Mouse (Mus musculus) liver, embryonic 14.5 days (tissue): Measurements from ENCODE around the gene Clcn3. TPM values are rescaled to one million over a fixed set of nuclear protein-coding genes. Genes with fewer than 3 reads are reported as not detected.

ENCODE experiments used
- ATAC-seq: fragments of 200-750 bp; cut with Nextera tagmentation; 2 replicates; pipeline ENCODE4 v1.8.0; 2017; ENCODE audit warnings: moderate number of reproducible peaks, mild to moderate bottlenecking, moderate library complexity; ENCODE audit not compliant: insufficient read depth
- DNase-seq, 3 experiments: peaks; one replicate each; pipeline ENCODE4 v3.0.0-alpha.2; 2012 to 2013; ENCODE audit warnings: low read depth in 3 of 3, low spot score in 3 of 3
- H3K27ac ChIP-seq: fragments of 300-500 bp; sonication (generic); 2 replicates; pipeline ENCODE4 v1.5.1; 2014; ENCODE audit warnings: moderate library complexity, mild to moderate bottlenecking, control low read depth, inconsistent platforms
- H3K27me3 ChIP-seq: fragments of 300-500 bp; sonication (generic); 2 replicates; pipeline ENCODE4 v1.6.1; 2014; ENCODE audit warnings: mild to moderate bottlenecking, low read length, moderate library complexity; ENCODE audit not compliant: control insufficient read depth, insufficient read depth
- H3K36me3 ChIP-seq: fragments of 300-500 bp; sonication (generic); replicated peaks from 2 replicates; pipeline ENCODE4 v1.6.1; 2014; ENCODE audit warnings: low read depth; ENCODE audit not compliant: control insufficient read depth, insufficient read depth
- H3K4me1 ChIP-seq, 2 experiments: fragments of 200-500 bp in 1 of 2; fragments of 300-500 bp in 1 of 2; sonication (generic) in 1 of 2; replicated peaks; 2 replicates each; pipeline ENCODE4 v1.6.1; 2012 to 2014; ENCODE audit warnings: antibody characterized with exemption in 1 of 2, inconsistent platforms in 1 of 2, low read length in 1 of 2; ENCODE audit not compliant: control insufficient read depth in 2 of 2, insufficient read depth in 2 of 2
- H3K4me2 ChIP-seq: fragments of 300-500 bp; sonication (generic); 2 replicates; pipeline ENCODE4 v1.6.1; 2014; ENCODE audit warnings: low read depth, mild to moderate bottlenecking, control low read depth, moderate library complexity
- H3K4me3 ChIP-seq, 2 experiments: fragments of 200-500 bp in 1 of 2; fragments of 300-500 bp in 1 of 2; sonication (generic) in 1 of 2; 2 replicates each; pipeline ENCODE4 v1.5.1; 2012 to 2014; ENCODE audit warnings: low read depth in 2 of 2, low read length in 2 of 2, mild to moderate bottlenecking in 2 of 2, control low read depth in 1 of 2, inconsistent platforms in 1 of 2, moderate library complexity in 1 of 2; ENCODE audit not compliant: insufficient read depth in 1 of 2
- H3K9ac ChIP-seq: fragments of 300-500 bp; sonication (generic); replicated peaks from 2 replicates; pipeline ENCODE4 v1.6.1; 2014; ENCODE audit warnings: mild to moderate bottlenecking, control low read depth, moderate library complexity
- H3K9me3 ChIP-seq: fragments of 300-500 bp; sonication (generic); 2 replicates; pipeline ENCODE4 v1.6.1; 2016; ENCODE audit warnings: low read length, mixed read lengths; ENCODE audit not compliant: control insufficient read depth
- CTCF ChIP-seq: IDR thresholded peaks from 2 replicates; pipeline ENCODE4 v1.5.1; 2016; ENCODE audit warnings: antibody characterized with exemption, low read depth, control low read depth
- EP300 ChIP-seq: IDR thresholded peaks from 2 replicates; pipeline ENCODE4 v1.6.1; 2016; ENCODE audit warnings: antibody characterized with exemption, low read depth
- WGBS: fragments of 180-500 bp; shearing (Covaris S2); extraction: QIAGEN DNeasy Blood & Tissue Kit; methylation state at CpG from one replicate; pipeline ENCODE4 v1.1.7; 2014; ENCODE audit not compliant: insufficient replicate concordance; 5-methylcytosine and 5-hydroxymethylcytosine counted together
- polyA plus RNA-seq, 2 experiments: library from polyadenylated mRNA; depleted of rRNA in 1 of 2; stranded (reverse) in 1 of 2; unstranded in 1 of 2; fragments of >200 nt; fragmentation: Nextera tagmentation in 1 of 2; extraction: Ambion mirVana in 1 of 2; gene quantifications; 2 replicates each; pipeline versions ENCODE4 v1.2.1 to v1.2.3; 2012 to 2014

Clcn3 gene
- polyA plus RNA-seq, 2 experiments = 28.1 to 34.6 TPM

DNA sequence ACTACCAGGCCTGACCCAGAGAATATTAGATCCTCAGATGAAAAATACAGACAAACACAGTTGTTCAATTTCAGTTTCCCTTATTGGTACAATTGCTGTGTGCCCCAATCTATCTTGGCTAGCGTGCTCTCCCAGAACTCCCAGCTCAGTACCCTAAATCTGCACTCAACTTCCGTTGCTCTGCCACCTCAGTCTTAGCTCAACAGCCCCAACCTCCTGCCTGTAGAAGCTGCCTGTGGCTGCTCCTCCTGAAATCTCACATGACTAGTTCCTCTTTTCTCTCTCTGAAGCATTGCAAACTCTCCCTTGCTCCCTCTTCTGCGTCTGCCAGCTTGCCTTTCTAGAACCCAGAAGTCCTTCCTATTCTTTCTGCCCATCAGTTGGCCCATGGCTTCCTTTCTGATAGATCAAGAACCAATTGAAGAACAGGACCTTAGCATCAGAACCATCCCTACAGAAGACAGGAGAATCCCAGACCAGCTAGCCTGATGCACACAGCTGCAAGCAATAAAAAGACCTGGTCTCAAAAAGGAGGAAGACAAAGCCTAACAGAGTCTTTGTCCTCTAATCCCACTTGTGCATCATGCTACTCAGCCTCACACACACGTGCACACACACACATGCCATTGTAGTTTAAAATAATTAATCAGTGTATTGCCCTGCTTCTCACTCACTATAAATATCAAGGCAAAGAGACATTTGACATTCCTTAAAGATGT is 99.5 kb downstream of the Clcn3 start:
- Histone ChIP-seq H3K27ac (no peak overlapping the region), H3K27me3 (no peaks in the 10 kb centered on the region), H3K4me2 (no peak overlapping the region), H3K4me1 (peaks cover 0 to under 1% of the 10 kb centered on the region in 2 experiments; a peak in 2 of 4 replicates), H3K4me3 (no peak overlapping the region), H3K36me3 (no peaks in the 10 kb centered on the region), H3K9ac (no peak overlapping the region), H3K9me3 (no peaks in the 10 kb centered on the region)
- WGBS = 18% methylated on average over 4 of the region's 4 CpGs
- no peak for DNase-seq
- TF ChIP-seq EP300 = no peak
- no peak for TF ChIP-seq CTCF
- ATAC-seq = no peak

DNA sequence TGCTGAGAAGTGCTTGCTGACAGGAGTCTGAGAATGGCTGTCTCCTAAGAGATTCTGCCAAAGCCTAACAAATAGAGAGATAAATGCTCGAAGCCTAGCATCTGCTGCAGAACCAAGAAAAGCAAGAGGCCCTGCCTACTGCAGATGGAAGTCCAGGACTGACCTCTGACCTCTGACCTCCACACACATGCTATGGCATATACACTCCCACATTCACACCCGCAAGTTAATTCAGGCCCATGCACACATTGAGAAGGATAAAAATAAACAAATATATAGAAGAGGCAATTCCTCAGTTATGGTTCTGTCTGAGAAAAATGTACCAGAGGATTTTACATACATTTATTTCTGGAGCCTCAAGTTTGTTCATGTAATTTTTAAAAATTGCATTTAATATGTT is 104.5 kb downstream of the Clcn3 start:
- Histone ChIP-seq H3K4me3 (no peak overlapping the region), H3K27me3 (no peaks in the 10 kb centered on the region), H3K27ac (no peak overlapping the region), H3K36me3 (no peaks in the 10 kb centered on the region), H3K9me3 (no peaks in the 10 kb centered on the region), H3K9ac (no peak overlapping the region), H3K4me2 (no peak overlapping the region), H3K4me1 (peaks cover 0 to 4% of the 10 kb centered on the region in 2 experiments; a peak in 3 of 4 replicates)
- ATAC-seq = no peak
- TF ChIP-seq EP300 (no peak), CTCF (no peak)
- no peak for DNase-seq
- WGBS = 58% methylated on average over 2 of the region's 2 CpGs

DNA sequence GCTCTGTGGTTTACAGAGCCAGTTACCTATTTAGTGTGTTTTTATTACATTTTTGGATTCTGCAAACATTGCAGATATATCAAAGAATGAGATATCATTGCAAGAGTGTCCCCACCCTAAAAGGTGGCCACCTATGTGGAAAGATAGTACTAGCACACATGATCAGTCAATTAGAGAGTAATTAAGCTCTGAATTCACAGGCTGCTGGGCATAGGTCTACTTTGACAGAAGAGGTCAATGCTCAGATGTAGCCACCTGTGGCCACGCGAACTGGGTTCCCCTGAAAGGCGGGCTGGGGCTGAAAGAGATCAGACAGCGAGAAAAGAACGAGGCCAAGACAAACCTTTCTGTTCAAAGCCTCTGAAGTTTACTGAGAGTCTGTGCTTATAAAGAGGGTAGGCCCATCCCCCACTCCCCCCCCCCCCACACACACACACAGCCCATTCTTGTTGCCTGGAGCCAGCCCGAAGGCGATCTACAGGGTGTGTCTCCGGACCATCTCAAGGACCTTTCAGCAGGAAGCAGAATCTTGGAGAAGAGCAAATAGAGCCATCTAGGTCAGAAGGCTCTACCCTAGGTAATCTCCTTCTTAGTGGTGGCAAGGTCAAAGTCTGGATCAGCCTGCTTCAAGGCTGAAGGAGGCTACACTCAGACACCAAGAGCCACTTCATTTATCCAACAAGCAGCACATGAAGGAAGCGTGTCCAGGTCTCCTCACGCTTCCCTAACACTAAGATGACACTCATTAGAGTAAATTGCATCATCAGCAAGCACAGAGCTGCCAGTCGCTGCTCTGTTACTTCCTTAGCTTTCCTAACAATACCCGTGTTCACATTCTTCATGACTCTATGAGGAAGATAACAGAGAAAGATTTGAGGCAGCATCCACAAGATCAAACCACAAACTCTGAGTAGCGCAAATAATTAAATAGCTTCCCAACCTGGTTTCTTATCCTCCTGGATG is 112.6 kb downstream of the Clcn3 start:
- no peak for TF ChIP-seq CTCF
- TF ChIP-seq EP300 = no peak
- ATAC-seq (no peak), DNase-seq (no peak)
- no peaks in the 10 kb centered on the region for H3K27me3 ChIP-seq
- no peaks in the 10 kb centered on the region for H3K36me3 ChIP-seq
- no peaks in the 10 kb centered on the region for H3K4me1 ChIP-seq
- H3K4me2 ChIP-seq = no peak overlapping the region
- 73% methylated on average over 13 of the region's 13 CpGs for WGBS
- no peaks in the 10 kb centered on the region for H3K9me3 ChIP-seq
- no peak overlapping the region for H3K27ac ChIP-seq
- no peak overlapping the region for H3K9ac ChIP-seq
- no peak overlapping the region for H3K4me3 ChIP-seq

DNA sequence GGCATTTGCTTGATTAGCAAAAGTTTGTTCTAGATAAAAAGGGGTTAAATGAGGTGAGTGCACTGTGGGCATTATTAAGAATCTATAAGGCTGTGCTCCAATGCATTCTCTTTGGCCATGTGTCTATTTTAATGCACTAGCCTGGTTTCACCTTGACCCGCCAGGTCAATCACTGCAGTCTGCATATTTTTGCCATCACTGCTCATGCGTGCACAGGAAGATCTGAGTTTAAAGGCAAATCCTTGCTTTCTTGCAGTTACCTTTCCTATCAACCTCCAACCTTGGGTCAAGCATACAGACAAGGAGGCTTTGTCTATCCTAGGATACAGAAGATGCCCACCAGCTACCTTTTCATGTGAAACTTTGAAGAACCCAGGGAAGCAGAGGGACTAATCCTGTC is 113.3 kb downstream of the Clcn3 start:
- Histone ChIP-seq H3K4me1 (no peaks in the 10 kb centered on the region), H3K9ac (no peak overlapping the region), H3K4me2 (no peak overlapping the region), H3K9me3 (no peaks in the 10 kb centered on the region), H3K36me3 (no peaks in the 10 kb centered on the region), H3K4me3 (no peak overlapping the region), H3K27ac (no peak overlapping the region), H3K27me3 (no peaks in the 10 kb centered on the region)
- 62% methylated on average over 2 of the region's 2 CpGs for WGBS
- TF ChIP-seq EP300 (no peak), CTCF (no peak)
- DNase-seq (no peak), ATAC-seq (no peak)
